Mouse (Mus musculus) adrenal gland, adult 18-20 months (tissue): ENCODE results near the gene Iqce. TPM values are rescaled to one million over a fixed set of nuclear protein-coding genes. Genes with fewer than 3 reads are reported as not detected.

ENCODE experiments used
- DNase-seq, 2 experiments: peaks; one replicate each; pipeline ENCODE4 v3.0.0; 2021 to 2022; ENCODE audit warnings: low spot score in 2 of 2
- total RNA-seq, 2 experiments: library from RNA; stranded (reverse); gene quantifications; 1 replicate in 1 of 2; 2 replicates in 1 of 2; pipeline ENCODE4 v1.2.3; 2021

Iqce gene
- total RNA-seq, 2 experiments from 2014 or later: 11.4 to 14.3 TPM

DNA sequence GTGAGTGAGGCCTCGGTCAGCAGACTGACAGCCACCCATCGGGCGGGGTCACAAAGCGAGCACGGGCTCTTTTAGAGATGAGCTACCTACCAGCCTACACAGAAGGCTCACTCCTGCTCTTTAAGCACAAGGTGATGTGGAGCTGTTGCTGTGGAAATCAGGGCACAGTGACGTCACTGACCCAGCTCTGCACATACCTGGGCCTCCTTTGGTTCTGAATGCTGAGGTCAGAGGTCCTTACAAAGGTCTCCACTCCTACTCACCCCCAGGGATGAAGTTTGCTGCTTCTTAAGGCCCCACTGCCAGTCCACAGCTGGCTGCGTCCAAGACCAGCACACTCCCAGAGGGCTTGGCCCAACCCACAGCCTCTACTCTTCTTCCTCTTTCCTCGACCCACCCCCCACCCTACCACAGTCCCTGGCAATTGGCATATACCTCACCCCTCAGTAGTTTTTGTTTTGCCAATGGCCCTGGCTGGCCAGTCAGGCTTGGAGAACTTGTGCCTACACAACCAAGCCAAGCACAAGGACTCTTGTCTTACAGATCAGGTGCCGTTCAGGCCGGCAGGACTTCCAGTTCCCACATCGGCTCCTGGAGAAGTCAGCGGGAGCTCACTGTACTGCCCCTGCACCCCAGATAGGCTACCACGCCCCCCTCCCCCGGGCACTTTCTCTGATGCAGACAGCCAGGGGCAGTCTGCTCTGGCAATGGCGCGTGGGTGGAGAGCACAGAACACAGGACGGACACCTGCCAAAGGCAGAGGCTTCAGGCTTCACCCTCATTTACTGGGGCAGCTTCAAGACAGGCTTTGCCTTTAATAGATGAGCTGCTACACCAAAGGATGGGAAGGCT, 39.2 kb downstream of the Iqce start:
- DNase-seq: no peak

DNA sequence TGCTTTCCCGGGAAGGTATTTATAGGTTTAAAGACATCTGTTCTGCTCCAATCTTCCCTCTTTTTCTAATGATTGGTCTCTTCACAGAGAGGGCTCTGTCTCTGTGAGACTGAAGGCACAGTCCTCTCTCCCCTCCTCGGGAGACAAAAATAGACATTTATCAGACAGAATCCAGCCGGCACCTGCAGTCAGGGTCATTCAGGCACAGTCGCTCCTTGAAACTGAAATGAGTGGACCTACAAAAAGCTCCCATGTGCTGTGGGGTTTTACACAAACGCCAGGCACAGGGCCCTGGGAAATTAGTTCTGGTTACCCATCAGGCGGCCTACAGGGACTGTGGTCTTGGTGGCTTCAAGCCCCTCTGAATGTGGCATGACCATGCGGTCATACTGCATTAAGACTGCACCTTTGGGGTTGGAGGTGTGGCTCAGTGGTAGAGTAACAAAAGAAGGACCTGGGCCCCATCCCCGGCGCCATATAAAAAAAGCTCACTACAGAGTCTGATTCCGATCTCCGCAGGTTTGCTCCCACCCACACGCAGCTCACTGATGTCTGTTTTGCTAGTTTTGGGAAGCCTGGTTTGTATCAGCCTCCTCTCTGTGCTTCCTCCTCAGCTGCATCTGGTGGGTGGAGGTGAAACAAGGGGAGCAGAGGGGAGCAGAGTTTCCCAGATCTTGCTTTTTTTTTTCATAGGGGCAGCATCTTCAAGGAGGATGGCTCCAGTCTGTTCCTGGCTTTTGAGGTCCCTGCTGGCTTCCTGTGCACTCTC, 40.1 kb downstream of the Iqce start:
- no peak for DNase-seq

DNA sequence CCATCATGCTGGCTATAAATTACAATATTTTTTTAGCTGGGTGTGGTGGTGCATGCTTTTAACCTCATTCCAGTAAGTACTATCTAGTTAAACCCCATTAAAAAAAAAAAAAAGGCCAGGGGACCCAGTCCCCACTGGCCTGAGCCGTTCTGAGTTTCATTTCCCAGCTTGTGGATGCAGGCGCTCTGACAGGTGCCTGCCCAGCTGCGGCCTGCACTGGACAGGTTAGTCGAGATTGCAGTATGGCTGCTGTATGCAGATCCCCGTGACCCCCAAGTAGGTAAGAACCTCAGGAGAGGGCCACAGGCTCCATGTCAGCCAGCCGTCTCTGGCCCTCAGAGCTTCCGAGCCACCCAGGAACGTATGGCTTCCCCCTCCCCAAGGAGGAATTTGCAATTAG, 40.8 kb downstream of the Iqce start:
- DNase-seq: no peak

DNA sequence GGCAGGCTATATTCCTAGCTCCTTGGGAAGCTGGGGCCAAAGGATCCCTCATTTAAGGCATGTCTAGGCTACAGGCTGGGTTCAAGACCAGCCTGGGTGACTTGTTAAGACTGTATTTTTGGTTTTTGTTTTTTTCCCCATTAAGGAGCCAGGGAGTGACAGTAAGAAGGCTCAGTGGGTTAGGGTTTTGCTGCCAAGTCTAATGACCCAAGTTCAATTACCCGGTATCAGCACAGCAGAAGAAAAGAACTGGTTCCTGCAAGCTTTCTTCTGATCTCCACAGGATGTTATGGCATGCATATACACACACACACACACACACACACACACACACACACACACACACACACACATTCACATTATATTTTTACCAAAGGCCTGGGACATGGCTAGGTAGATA, 41.8 kb downstream of the Iqce start:
- DNase-seq: no peak

DNA sequence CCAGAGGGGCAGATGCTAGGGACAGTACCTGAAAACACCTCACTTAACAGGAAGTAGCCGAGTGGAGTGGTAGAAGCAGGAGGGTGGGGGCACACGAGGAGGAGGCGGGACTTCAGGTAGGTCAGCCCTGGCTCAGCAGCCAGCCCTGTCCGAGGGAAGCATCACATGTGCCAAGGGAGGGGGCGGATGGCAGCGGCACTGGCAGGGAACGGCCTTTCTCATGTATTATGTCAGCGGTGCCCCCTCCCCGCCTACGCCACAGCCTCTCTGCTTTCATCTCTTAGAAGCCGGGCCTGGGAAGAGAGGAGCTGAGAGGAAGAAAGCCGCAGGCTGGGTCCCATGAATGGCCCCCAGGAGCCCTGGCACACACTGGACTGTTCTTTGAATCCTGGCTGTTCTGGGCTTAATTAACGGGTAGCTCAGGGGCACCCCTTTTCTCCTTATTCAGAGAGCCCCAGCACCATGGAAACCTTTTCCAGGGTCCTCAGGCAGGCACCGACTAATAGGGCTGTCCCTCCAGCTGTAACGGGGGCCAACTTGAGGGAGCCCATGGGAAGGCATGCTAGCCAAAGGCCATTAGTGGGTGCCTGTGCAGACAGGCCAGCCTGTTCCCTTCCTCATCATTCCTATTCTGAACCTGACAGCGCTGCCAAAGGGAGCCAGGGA, 42.4 kb downstream of the Iqce start:
- DNase-seq: no peak

DNA sequence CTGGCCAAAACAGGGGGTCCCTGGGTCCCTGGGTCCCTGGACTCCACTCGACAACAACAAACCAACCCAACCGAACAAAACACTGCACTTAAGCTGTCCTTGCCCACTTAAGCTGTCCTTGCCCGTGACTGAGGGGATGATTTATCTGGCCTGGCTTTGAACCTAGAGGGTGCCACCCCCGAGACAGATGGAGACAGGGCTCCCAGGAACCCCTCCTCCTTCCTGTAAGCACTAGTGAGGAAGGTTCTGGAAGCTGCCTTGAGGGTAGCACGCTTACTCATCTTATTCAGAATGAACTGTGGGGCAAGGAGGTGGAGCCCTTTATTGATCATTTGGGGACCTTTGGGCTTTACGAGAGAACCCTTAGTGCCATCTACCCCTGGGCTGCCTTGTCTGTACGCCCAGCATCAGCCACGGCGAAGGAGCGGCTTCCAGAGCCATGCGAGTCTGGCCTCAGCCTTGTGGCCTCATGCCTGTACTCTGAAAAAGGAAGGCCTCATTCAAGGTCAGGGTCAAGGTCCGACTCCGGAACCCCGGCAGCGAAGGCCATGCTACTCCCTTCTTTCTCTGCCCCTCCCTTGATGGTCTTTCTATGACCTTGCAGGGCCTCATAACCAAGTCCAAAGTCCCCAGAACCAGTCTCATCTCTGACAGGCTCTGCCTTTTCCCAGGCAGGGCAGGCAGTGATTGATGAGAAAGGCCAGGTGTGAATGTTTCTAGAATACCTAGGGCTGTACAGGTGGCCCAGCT, 47.9 kb downstream of the Iqce start:
- DNase-seq: peak in 1 of 2 experiments; percentile 72

DNA sequence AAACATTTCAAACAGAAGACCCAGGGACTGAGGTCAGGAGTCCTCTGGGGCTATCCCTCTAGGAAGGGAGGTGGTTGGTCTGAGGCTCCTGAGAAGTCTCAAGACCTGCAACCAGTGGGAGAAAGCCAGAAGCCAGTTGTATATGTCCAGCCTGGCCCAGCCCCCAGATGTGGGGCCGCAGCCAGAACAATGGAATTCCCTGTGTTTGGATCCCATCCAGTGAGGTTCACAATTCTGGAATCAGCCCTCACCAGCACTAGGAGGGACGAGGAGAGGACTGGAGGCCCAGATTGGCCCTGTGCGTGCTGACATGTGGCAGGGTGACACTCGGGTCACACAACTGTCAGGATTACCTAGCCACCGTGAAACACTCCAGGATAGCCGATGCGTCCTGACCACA, 49.6 kb downstream of the Iqce start:
- DNase-seq: no peak

DNA sequence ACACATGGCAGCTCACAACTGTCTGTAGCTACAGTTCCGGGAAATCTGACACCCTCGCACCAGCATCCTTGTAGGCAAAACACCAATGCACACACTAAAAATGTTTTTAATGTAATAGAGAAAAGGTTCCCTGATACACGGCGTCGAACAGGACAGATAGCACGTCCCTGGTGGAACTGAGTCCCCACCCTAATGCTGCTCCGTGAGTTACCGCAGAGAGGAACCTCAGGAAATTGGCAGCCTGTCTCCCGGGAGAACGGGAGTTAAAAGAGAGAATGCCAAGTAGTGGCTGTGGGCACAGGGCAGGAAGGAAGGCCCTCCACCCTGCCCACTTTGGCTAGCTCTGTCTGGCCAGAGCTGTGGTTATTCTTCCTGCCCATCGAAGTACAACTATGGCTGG, 50.9 kb downstream of the Iqce start:
- no peak for DNase-seq

DNA sequence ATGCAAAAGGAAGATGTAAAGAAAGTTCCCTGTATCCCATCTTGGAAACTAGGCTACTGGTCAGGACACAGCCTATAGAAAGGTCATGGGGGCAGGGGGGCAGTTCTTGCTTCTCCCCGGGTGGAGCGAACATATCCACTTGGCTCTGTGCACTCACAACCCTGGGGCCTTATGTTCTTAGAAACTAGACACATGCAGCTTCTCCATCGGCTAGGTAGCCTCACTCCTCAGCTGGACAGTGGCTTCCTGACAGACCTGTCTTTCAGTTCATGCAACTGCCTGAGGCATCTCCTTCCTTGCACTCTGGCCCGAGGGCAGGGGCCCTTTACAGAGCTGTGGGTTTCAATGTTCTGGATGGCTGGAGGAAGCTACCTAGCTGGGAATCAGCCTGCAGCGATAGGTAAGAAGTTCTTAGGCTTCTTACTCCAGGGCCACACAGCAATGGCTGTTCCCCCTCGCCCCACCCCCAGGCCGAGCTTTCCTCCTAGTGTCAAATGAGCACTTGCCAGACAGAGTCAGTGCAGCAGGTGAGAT, 52.2 kb downstream of the Iqce start:
- no peak for DNase-seq

DNA sequence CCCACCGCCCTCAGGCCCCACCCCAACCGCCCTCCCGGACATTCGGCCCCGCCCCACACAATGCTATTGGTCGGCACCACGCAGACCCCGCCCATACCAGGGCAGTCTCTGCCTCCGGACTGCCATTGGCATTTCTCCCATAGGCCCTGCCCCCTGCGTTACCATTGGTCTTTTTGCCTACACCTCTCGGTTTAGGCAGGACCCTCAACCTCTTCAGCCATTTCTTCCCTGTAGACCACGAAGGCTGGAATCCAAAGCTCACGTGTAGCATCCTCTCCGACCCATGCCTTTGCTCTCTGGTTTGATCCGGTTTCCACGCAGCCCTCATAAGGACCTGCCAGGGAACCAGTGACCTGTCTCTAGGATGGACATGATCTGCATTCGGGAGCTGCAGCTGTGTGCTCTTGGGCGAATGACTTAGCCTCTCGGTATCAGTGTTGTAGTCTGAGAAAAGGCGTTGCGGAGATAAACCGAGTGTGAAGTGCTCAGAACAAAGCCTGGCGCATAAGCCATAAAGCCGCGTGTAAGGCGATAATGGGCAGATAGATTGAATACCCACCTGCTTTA, 53.0 kb downstream of the Iqce start:
- DNase-seq: peak; percentile 93 to 94

DNA sequence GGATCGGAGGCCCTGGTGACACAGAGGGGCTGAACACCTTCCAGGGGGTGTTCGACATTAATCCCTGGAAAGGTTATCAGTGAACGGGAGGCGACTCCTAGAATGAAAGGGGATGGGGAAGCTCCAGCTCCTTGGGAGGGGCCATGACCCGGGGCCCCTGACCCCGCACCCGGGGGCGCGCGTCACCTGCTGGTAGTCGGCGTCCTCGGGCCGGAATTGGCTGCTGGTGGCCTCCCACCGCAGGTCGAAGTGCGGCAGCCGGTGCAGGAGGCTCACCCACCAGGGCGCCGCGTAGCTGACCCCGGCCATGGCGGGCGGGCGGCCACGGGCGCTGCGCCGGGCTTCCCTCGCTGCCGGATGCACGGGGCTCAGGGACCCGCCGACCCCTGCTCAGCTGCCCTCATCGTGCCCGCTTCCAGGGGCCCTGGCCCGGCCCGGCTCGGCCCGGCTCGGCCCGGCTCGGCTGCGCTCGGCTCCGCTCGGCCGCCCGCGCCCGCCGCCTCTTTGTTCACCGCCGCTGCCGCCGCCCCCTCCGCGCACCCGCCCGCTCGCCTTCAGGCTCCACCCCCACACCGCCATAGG, 53.6 kb downstream of the Iqce start, which contains the start of gene Ttyh3:
TSS of gene Ttyh3 (minus strand) at position 513 of the 582 bp plus-strand sequence.
- DNase-seq: no peak

DNA sequence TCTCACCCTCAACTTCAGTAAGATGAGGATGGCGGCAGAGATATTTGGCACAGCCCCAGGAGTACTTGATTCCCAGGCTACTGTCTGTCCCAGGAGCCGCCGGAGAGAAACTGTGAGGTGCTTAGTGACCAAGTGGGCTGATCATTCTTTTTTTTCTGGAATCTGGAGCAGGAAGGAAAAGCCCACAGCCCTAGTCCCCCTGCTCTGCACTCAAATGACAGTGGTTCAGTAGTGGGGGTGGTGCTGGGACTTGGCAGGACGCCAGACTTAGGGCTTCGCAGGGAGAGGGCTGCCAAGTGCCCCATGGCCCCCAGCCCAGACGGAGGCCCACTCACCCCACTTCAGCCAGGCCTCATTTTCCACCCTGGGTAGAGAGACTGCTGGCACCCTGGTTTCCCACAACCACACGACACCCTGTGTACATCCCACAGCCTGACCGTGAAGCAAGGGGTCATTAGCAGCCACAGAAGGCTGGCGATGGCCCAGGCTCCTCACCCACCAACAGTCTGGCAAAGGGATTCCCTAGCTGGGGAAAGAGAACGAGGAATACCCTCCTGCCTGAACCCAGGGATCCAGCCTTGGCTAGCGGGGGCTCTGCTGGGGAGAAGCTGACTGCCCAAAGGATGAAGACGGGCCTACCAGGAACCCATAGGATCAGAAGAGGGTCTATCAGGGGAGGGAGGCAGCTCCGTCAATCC, 54.2 kb downstream of the Iqce start:
- DNase-seq: peak; percentile 57 to 60

DNA sequence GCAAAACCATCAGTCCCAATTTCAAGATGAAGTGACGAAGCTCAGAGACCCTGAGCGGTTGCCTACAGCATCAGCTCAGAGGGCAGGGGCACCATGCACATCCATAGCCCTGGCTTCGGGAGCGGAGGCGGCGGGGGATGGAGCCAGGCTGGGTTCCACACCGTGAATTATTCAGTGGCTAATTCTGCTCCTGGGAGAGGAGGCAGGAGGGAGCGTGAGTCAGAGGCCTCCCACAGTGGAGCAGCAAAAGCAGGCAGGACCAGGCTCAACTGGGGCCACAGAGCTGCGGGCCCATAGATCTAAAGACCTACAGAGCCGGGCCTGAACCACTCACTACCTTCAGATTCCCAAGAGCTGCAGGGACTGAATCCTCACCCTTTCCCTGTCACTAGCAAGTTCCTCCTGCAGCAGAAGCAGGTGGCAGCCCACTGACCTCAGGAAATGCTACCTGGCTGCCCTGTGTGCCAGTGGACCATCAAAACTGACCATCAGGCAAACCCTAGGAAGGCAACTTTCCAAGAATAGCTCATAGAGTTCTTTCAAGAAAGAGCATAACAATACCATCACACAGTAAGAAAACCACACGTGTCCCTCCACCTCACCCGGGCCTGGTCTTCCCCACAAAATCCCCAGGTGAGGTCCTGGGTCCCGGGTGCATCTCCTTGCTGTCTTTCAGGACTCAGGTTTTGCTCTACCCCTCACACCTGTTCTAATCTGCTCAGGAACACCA, 55.0 kb downstream of the Iqce start:
- DNase-seq: no peak

DNA sequence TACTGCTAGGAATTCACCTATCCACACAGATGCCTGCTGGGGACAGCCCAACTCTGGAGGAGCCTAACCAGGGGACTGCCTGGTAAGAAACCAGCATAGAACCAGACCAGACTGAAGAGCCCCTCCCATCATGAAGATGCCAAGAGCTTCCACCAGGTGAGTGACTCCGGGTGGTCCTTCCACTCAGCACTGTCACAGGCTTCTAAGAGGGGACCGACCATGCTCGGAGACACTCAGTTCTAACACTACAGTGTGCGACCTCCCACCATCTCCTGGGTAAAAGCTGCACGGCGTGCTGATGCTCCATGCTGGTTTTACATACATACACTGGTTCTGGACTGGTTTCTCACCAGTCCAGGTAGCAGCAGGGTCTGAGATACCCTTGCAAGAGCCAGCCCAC, 56.0 kb downstream of the Iqce start:
- no peak for DNase-seq

DNA sequence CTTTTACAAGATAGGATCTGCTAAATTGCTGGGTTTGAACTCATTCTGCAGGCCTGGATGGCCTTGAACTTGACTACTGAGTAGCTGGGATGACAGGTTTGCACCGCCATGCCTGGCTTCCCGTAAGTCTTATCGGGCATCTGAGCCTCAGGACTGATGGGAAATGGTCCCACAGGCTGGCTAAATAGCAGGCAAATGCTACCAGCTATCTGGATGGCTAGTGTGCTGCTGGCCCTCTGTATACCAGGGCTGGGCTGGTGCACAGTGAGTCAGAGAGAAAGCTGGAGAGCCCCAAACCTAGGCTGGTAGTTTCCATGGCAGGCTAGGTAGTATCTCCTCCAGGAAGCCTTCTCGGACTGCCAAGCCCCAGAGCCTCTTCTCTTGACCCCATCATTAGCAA, 56.7 kb downstream of the Iqce start:
- no peak for DNase-seq

DNA sequence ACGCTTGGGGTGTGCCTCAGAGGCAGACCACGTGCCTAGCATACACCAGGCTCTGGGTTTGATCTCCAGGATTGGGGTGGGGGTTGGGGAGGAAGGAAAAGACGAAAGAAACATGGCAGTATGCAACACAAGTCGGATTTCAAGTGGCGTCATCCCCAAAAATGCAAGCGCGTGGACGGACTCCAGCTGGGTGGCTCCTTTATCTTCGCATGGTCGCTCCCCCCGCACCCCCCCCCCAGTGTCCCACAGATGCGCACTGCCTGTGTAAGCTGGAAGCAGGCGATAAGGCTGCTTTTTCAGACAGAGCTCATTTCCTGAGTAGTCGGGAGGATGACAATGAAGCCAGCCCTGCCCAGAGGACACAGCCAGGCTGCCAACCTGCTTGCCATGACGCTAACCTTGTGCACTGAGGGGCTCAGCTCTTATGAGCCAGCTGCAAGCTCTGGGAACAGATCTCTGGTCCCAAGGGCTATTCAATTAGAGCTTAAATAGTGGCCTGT, 57.4 kb downstream of the Iqce start:
- DNase-seq: no peak

DNA sequence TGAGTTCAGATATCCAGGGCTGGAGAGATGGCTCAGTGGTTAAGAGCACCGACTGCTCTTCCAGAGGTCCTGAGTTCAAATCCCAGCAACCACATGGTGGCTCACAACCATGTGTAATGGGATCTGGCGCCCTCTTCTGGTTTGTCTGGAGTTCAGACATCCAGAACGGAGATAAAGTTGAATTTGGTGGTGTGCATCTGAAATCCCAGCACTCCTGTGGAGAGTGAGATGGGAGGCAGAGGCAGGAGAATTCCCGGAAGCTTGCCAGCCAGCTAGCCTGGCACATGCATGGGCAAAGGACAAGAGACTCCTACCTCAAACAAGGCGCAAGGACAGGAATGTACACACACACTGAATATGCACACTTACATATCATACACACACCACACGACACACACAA, 57.9 kb downstream of the Iqce start:
- no peak for DNase-seq

DNA sequence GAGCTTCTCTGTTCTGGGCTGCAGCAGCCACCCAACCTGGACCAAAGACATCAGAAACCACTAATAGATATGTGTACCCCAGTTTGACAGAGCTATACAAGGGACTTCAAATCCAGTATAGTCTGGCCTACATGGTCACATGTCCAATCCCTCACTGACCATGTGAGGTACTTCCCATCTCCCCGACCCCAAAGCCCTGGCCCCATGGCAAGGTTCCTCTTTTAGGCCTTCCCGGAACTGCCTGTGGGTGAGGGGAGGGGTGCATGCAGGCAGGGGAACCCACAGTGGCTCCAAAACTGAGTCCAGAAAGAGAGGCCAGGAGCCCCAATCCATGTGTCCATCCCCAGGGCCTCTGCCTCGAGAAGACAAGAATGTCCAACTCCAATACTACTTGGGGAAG, 60.1 kb downstream of the Iqce start:
- DNase-seq: no peak
